Mouse (Mus musculus) retina, postnatal 1 day (tissue): ENCODE measurements at regions not wholly inside any gene's neighbourhood (a gene's known extent, or its start where the extent isn't known, plus 50 kb on each side); places are given as distances from the start of the nearest gene placed in this dataset.

Experiments used
- DNase-seq: peaks from one replicate; pipeline ENCODE4 v3.0.0-alpha.2; 2012

DNA sequence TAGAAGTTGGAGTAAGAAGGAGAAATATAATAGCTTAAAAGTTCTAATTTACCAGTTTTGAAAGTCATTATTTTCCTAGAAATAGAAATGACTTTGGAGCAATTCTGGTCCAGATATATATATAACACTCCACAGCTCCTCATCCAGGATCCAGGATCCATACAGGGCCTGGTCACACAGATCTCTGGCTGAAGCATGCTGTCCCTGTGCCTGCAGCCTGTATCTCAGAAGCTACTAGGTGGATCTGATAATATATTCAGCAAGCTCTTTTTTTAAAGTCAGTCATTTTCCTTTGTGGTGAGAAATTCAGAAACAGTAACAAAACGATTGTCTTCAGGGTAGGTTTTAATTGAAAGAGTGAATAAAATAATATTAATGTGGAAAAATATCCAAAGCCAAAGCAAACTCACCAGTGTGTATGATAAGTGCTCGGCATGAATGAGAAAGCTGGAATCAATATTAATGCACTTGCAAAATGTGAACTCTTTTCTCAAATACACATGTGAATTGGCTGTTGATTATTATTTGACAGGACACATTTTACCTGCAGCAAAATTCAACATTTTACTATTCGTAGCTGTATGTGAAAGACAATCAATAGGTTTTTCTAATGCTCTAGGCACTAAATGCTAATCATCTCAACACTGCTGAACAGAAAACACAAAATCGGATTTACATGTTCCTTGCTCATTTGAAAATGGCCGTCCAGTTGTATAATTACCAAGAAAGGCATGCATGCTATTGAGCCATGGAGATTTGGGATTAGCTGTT, 288.1 kb upstream of the Cxadr start:
- DNase-seq: no peak

- DNase-seq: no peak
Measured at GRCm38 (mm10) chr16:78004016-78004415, 297.3 kb upstream of the Cxadr start.

DNA sequence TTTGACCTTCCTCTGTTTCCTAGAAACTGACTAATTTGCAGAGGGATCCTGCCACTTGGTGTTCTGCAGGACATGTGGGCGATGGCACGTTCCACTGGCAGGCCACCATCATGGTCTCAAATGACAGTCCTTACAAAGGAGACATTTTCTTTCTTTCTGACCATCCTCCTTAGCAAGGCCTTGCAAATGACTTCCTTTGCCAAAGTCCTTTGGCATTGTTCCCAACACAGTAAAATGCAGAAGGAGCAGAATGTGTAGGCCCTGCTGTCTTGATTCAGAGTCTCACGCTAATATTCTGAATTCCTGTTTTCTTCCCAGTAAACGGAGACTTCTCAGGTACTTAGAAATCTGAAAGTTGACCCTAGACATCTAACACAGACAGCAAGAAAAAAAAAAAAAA, 308.3 kb upstream of the Cxadr start:
- no peak for DNase-seq

DNA sequence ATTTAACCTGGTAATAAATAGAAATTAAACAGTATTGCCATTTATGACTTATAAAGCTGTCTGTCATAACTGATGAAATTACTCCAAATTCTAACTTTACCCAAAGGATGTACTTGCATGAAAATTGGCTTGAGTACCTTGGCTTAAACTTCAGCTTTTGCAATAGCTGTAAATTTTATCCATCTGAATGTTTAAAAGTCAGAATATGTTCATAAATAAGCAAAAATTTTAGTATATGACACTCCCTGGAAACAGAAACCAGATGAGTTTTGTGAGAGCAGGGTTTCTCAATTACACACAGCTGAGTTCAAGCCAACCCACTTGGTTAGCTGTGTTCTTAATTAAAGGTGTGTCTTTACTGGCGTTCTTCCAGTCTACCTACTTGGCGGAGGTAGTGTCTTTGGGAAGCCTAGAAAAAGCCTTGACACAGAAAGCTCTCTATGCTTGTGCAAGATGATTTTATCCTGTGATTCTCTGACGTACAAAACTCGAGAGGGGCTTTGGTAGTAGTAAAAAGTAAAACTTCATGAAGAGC, 311.4 kb upstream of the Cxadr start:
- no peak for DNase-seq

- peak; percentile 2 for DNase-seq
Measured at GRCm38 (mm10) chr16:77989139-77989538, 312.1 kb upstream of the Cxadr start.

GRCm38 (mm10) chr16:77986884-77987529, 314.3 kb upstream of the Cxadr start:
- DNase-seq: no peak

GRCm38 (mm10) chr16:77948785-77949184, 346.9 kb upstream of the Gm11146 start:
- DNase-seq: no peak

GRCm38 (mm10) chr16:77945442-77945841, 343.5 kb upstream of the Gm11146 start:
- DNase-seq: no peak

GRCm38 (mm10) chr16:77931025-77931723, 329.3 kb upstream of the Gm11146 start:
- no peak for DNase-seq

DNA sequence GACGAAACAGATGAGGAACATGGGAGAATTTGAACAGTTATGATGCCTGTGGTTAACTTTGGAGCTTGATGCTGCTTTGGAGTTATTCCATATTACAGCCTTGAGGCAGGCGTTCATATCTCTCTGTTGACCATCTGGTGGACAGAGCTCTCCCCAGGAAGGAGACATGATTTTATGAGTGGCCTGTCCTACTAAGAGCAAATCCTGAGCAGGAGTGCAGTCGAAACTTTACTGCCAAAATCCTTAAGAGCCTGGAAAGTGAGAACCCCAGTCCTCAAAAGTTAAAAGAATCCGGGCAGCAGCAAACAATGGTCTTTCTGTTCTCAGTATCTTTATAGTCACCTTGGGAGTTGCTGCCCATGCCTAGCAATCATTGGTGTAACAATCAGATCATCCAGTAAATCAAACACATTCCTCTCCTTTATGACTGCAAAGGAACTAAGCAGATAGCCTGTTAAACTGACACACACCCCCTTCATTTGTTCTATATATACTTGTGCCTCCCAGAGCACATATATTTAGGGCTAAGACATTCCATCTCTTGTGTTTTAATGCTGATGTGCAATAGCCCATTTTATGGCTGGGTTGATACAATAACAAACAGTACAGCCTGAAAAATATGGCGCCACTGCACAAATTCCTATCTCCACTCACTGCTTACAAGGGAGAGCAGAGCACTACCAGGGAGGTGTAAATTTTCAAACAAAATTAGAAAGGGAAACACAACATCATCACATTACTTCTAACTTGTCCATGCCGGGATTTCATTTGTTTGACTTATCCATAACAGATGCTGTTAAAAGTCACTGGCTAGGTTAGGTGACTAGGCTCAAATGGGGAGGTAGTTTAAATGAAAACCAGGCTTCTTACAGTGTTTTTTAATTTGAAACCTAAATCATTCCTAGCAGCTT, 312.5 kb upstream of the Gm11146 start:
- no peak for DNase-seq

DNA sequence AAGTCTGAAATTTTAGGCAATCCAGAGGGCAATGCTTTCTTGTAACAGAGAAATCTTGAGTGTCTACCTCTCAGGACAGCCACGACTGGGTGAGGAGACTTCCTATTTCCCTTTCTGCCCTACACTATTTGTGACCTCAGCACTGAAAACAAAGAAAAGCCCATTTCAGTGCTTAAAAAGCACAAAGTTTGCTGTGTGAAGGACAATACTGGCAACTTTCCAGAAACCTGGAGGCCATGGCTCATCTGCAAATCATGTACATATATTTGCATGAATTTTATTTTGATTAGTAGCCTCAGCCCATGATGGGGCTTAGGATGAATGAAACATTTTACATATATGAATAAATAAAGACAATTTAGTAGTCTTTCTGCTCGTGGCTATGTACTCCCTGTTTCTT, 292.4 kb upstream of the Gm11146 start:
- DNase-seq: peak; percentile 20

DNA sequence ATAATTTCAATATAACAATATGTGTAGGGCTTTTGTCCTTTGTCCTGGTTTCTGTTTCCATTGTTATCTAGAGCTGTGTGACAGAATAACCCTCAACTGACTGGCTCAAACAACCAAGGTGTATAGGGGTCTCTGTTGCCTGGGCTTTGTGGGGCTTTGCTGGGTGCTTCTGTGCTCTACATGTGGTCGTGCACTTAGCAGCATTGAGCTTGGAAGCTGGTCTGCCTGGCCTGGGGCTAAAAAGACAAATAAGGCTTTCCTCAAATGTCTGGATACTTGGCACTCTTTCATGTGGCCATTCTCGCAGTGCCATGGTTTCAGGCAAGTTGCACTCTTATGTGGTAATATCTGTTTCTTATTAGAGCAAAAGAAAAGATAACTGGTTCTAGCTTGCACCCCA, 291.8 kb upstream of the Gm11146 start:
- DNase-seq: peak; percentile 9

GRCm38 (mm10) chr16:77892731-77893130, 290.8 kb upstream of the Gm11146 start:
- no peak for DNase-seq

DNA sequence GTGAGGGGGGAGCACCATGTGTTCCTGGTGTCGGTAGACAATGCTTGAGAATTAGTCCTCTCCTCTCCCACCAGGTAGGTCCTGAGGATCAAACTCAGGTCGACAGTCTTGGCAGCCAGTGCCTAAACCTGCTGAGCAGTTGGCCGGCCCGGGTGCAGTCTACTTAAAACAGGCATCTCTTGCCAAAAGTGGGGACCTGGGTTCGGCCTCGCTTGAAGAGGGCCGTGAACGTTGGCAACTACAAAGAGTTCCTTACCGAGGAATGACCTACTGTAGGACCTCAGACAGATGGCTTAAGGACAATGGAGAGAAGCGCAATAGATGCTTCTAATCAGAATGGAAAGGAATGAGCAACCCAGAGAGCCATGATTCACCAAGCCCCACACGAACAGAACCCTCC, 287.5 kb upstream of the Gm11146 start:
- no peak for DNase-seq

- peak; percentile 59 for DNase-seq
Measured at GRCm38 (mm10) chr16:77885060-77885679, 283.3 kb upstream of the Gm11146 start.

- DNase-seq: peak; percentile 2
Measured at GRCm38 (mm10) chr16:77884495-77884894, 282.6 kb upstream of the Gm11146 start.

- DNase-seq: no peak
Measured at GRCm38 (mm10) chr16:77877006-77877405, 275.1 kb upstream of the Gm11146 start.

- no peak for DNase-seq
Measured at GRCm38 (mm10) chr16:77863246-77863645, 261.4 kb upstream of the Gm11146 start.

DNA sequence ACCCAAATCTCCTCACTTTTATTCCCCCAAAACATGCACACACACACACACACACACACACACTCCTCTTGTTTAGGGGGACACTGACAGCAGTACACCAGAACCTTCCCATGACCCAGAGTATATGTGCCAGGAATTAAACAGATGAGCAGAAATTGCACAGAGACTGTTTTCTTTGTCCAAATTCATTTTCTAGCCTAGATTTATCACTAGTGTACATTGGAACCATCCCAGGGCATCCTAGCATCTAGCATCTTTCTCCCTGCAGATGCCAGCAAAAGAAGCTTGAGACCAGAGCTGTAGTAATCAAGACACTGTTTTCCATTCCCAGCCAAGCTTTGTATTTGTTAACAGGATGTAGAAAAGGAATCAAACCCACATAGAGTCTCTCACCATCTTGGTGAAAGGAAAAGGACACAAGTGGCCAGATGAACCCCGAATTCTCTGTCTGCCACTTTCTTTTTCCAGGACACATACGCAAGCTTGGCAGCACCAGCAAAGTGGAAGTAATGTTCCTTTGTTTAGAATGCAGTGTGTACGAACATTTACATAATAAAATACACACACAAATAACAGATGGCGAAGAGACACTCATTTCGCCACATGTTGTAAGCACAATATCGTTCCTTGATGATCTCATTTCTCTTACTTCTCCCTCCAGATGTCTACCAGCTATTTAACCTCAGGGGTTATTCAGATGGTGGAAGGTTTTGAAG, 250.3 kb upstream of the Gm11146 start:
- peak; percentile 33 for DNase-seq

DNA sequence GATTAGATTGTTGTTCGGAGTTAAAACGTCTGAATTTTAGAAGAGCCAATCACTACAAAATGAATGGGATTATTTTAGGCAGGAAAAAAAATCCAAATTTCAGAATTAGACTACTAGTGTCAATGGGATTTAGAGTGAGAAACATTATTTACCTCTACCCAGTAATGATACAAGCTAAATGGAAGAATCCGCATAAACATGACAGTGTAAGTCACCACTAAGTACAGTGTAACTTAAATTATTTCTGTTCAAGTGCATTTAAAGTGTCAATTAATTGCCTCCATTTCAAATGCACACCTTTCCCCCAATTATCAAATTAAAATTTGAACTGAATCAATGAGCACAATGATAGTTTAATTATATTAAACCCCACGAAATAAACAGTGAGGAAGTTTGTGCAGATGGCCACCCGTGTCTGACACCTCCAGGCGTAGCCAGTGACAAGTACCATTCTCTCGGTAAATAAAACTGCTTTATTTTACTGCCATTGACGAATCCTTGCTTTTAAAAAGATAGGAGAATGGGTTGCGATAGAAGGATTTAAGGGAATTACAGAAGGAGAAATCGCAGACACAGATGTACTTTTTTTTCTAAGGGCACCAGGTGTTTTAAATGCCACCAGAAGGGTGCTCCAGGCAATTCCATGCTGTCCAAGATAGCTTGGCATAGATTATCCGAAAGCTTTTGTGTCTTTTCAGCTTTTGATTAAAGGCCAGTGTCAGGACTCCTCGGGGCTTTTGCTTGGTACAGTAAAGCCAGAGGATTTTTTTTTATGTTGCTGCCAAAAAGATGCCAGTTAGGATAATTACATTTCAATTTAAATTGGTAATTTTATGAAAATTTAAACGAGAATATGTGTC, 249.5 kb upstream of the Gm11146 start:
- peak; percentile 38 for DNase-seq
